Mouse (Mus musculus): Measurements from ENCODE around the gene Mfsd4a.

GRCm38 (mm10) chr1:131976886-131977285 lies 91.0 kb downstream of the Mfsd4a start:
- TF ChIP-seq POLR2A (IDR thresholded peaks at IDR 0.05; ENCODE audit: low read depth, low read length), result no peak
- no peak for TF ChIP-seq CTCF (IDR thresholded peaks at IDR 0.05; ENCODE audit: extremely low read depth, insufficient read length, insufficient replicate concordance, low read depth, low read length)
